Mouse (Mus musculus) CH12.LX (cell line): ENCODE measurements at regions not wholly inside any gene's neighbourhood (a gene's known extent, or its start where the extent isn't known, plus 50 kb on each side); places are given as distances from the start of the nearest gene placed in this dataset.

Experiments used
- DNase-seq: peaks from one replicate; pipeline ENCODE4 v3.0.0-alpha.2; 2013; ENCODE audit errors: extremely low read depth
- H3K27ac ChIP-seq: 2 replicates; pipeline ENCODE4 v1.5.1; 2012; ENCODE audit warnings: low read depth, mild to moderate bottlenecking, control low read depth, moderate library complexity; ENCODE audit not compliant: insufficient read depth
- H3K27me3 ChIP-seq: replicated peaks from 2 replicates; pipeline ENCODE3; 2012; ENCODE audit warnings: inconsistent platforms
- H3K36me3 ChIP-seq, 2 experiments: replicated peaks in 1 of 2; 2 replicates each; pipeline versions ENCODE3 to v1.6.1; 2012; ENCODE audit warnings: inconsistent platforms in 1 of 2, low read length in 1 of 2, mild to moderate bottlenecking in 1 of 2, mixed read lengths in 1 of 2, moderate library complexity in 1 of 2; ENCODE audit not compliant: control insufficient read depth in 1 of 2, insufficient read depth in 1 of 2
- H3K4me1 ChIP-seq, 2 experiments: 2 replicates each; pipeline ENCODE4 v1.6.1; 2012; ENCODE audit warnings: inconsistent platforms in 1 of 2, moderate library complexity in 1 of 2; ENCODE audit not compliant: insufficient read depth in 2 of 2, control insufficient read depth in 1 of 2
- H3K4me2 ChIP-seq: 2 replicates; pipeline ENCODE4 v1.6.1; 2012; ENCODE audit warnings: low read depth, mild to moderate bottlenecking, control low read depth; ENCODE audit not compliant: poor library complexity, insufficient read depth, severe bottlenecking
- H3K4me3 ChIP-seq, 3 experiments: fragments of 150-350 bp in 1 of 3; sonication (generic) in 1 of 3; replicated peaks in 1 of 3; 2 replicates each; pipeline versions ENCODE3 to v1.5.1; 2011 to 2012; ENCODE audit warnings: low read depth in 2 of 3, low read length in 2 of 3, mild to moderate bottlenecking in 2 of 3, moderate library complexity in 2 of 3, control low read depth in 1 of 3, improper control_type of control experiment in 1 of 3, inconsistent platforms in 1 of 3, mixed read lengths in 1 of 3; ENCODE audit not compliant: poor library complexity in 1 of 3
- H3K79me2 ChIP-seq: replicated peaks from 2 replicates; pipeline ENCODE4 v1.6.1; 2012; ENCODE audit warnings: mild to moderate bottlenecking, moderate library complexity; ENCODE audit not compliant: control insufficient read depth, poor library complexity, insufficient read depth, severe bottlenecking; ENCODE audit errors: extremely low read depth
- H3K9ac ChIP-seq: 2 replicates; pipeline ENCODE4 v1.6.1; 2012; ENCODE audit warnings: low read depth, mild to moderate bottlenecking, control low read depth, moderate library complexity; ENCODE audit not compliant: insufficient read depth
- H3K9me3 ChIP-seq: replicated peaks from 2 replicates; pipeline ENCODE3; 2012; ENCODE audit warnings: low read length, inconsistent platforms, mixed read lengths
- BHLHE40 ChIP-seq: IDR thresholded peaks from 2 replicates; pipeline ENCODE4 v1.6.1; 2011; ENCODE audit warnings: mild to moderate bottlenecking, low read depth, low read length, improper control_type of control experiment
- CHD1 ChIP-seq: IDR thresholded peaks from 2 replicates; pipeline ENCODE4 v1.6.1; 2012; ENCODE audit warnings: low read depth, low read length, improper control_type of control experiment, inconsistent platforms
- CTCF ChIP-seq, 2 experiments: IDR thresholded peaks in 1 of 2; conservative IDR thresholded peaks in 1 of 2; 2 replicates each; pipeline ENCODE4 v1.5.1; 2011 to 2012; ENCODE audit warnings: low read depth in 2 of 2, low read length in 2 of 2, improper control_type of control experiment in 1 of 2, inconsistent platforms in 1 of 2, mild to moderate bottlenecking in 1 of 2, moderate library complexity in 1 of 2
- E2F4 ChIP-seq: IDR thresholded peaks from 2 replicates; pipeline ENCODE4 v1.6.1; 2011; ENCODE audit warnings: low read depth, low read length, improper control_type of control experiment; ENCODE audit not compliant: insufficient replicate concordance
- ELF1 ChIP-seq: IDR thresholded peaks from 2 replicates; pipeline ENCODE4 v1.6.1; 2014; ENCODE audit warnings: low read depth, mild to moderate bottlenecking, inconsistent platforms, low read length, improper control_type of control experiment
- EP300 ChIP-seq: IDR thresholded peaks from 2 replicates; pipeline ENCODE4 v1.6.1; 2011; ENCODE audit warnings: low read length, improper control_type of control experiment
- ETS1 ChIP-seq: conservative IDR thresholded peaks from 2 replicates; pipeline ENCODE4 v1.6.1; 2012; ENCODE audit warnings: low read depth, mild to moderate bottlenecking, inconsistent platforms, low read length, improper control_type of control experiment, moderate library complexity
- IRF4 ChIP-seq: IDR thresholded peaks from 2 replicates; pipeline ENCODE4 v1.6.1; 2014; ENCODE audit warnings: low read depth, mild to moderate bottlenecking, inconsistent platforms, low read length, improper control_type of control experiment
- JUN ChIP-seq: IDR thresholded peaks from 2 replicates; pipeline ENCODE4 v1.6.1; 2011; ENCODE audit warnings: low read depth, mild to moderate bottlenecking, low read length, improper control_type of control experiment, moderate library complexity; ENCODE audit not compliant: insufficient read depth
- JUND ChIP-seq: conservative IDR thresholded peaks from 2 replicates; pipeline ENCODE4 v1.6.1; 2011; ENCODE audit warnings: low read depth, low read length, improper control_type of control experiment
- MAFK ChIP-seq: IDR thresholded peaks from 2 replicates; pipeline ENCODE4 v1.6.1; 2011; ENCODE audit warnings: low read length, improper control_type of control experiment; ENCODE audit not compliant: insufficient replicate concordance
- MAX ChIP-seq: IDR thresholded peaks from 2 replicates; pipeline ENCODE4 v1.6.1; 2011; ENCODE audit warnings: low read length, improper control_type of control experiment
- MAZ ChIP-seq: IDR thresholded peaks from 2 replicates; pipeline ENCODE4 v1.6.1; 2012; ENCODE audit warnings: low read depth, mild to moderate bottlenecking, inconsistent platforms, low read length, improper control_type of control experiment, moderate library complexity
- MEF2A ChIP-seq: IDR thresholded peaks from 2 replicates; pipeline ENCODE4 v1.6.1; 2014; ENCODE audit warnings: low read depth, mild to moderate bottlenecking, inconsistent platforms, low read length, improper control_type of control experiment, borderline replicate concordance
- MXI1 ChIP-seq: IDR thresholded peaks from 2 replicates; pipeline ENCODE4 v1.6.1; 2011; ENCODE audit warnings: mild to moderate bottlenecking, low read depth, low read length, improper control_type of control experiment
- MYC ChIP-seq: IDR thresholded peaks from 2 replicates; pipeline ENCODE4 v1.6.1; 2011; ENCODE audit warnings: low read depth, mild to moderate bottlenecking, improper control_type of control experiment, low read length
- NELFE ChIP-seq: IDR thresholded peaks from 2 replicates; pipeline ENCODE4 v1.6.1; 2011; ENCODE audit warnings: low read depth, low read length, improper control_type of control experiment
- PAX5 ChIP-seq: IDR thresholded peaks from 2 replicates; pipeline ENCODE4 v1.6.1; 2012; ENCODE audit warnings: low read length, inconsistent platforms, mixed read lengths
- RAD21 ChIP-seq: IDR thresholded peaks from 2 replicates; pipeline ENCODE4 v1.6.1; 2011; ENCODE audit warnings: low read depth, mild to moderate bottlenecking, low read length, improper control_type of control experiment, moderate library complexity
- SIN3A ChIP-seq: IDR thresholded peaks from 2 replicates; pipeline ENCODE4 v1.6.1; 2012; ENCODE audit warnings: low read length, improper control_type of control experiment, inconsistent platforms
- SMC3 ChIP-seq: IDR thresholded peaks from 2 replicates; pipeline ENCODE4 v1.6.1; 2011; ENCODE audit warnings: low read depth, low read length, improper control_type of control experiment
- TBP ChIP-seq: conservative IDR thresholded peaks from 2 replicates; pipeline ENCODE4 v1.6.1; 2011; ENCODE audit warnings: low read depth, low read length, improper control_type of control experiment
- TCF12 ChIP-seq: IDR thresholded peaks from 2 replicates; pipeline ENCODE4 v1.6.1; 2014; ENCODE audit warnings: low read depth, mild to moderate bottlenecking, inconsistent platforms, low read length, improper control_type of control experiment
- UBTF ChIP-seq: IDR thresholded peaks from 2 replicates; pipeline ENCODE4 v1.6.1; 2012; ENCODE audit warnings: low read depth, mild to moderate bottlenecking, inconsistent platforms, low read length, improper control_type of control experiment, moderate library complexity
- USF2 ChIP-seq: conservative IDR thresholded peaks from 2 replicates; pipeline ENCODE4 v1.6.1; 2011; ENCODE audit warnings: low read depth, low read length, improper control_type of control experiment
- ZC3H11A ChIP-seq: IDR thresholded peaks from 2 replicates; pipeline ENCODE4 v1.6.1; 2012; ENCODE audit warnings: low read depth, mild to moderate bottlenecking, inconsistent platforms, low read length, improper control_type of control experiment
- ZKSCAN1 ChIP-seq: IDR thresholded peaks from 2 replicates; pipeline ENCODE4 v1.6.1; 2012; ENCODE audit warnings: low read depth, inconsistent platforms, low read length, improper control_type of control experiment, borderline replicate concordance
- ZMIZ1 ChIP-seq: IDR thresholded peaks from 2 replicates; pipeline ENCODE4 v1.6.1; 2012; ENCODE audit warnings: low read depth, mild to moderate bottlenecking, inconsistent platforms, low read length, improper control_type of control experiment
- ZNF384 ChIP-seq: IDR thresholded peaks from 2 replicates; pipeline ENCODE4 v1.6.1; 2012; ENCODE audit warnings: low read depth, low read length, improper control_type of control experiment, inconsistent platforms
- dilution Hi-C: fragments of 300-500 bp; cut with MboI; formaldehyde crosslinking; loops from 2 replicates; pipeline ENCODE4 v1.14.3; 2020; ENCODE audit warnings: low sequenced_read_pairs; ENCODE audit not compliant: extremely low pct_unique_long_range_greater_than_20kb, extremely low pct_ligation_motif_present
- in situ Hi-C: fragments of 300-500 bp; cut with MboI; formaldehyde crosslinking; loops from 3 replicates; pipeline ENCODE4 v1.14.3; 2019; ENCODE audit warnings: low sequenced_read_pairs, low pct_ligation_motif_present, low pct_unique_long_range_greater_than_20kb, mixed read lengths

DNA sequence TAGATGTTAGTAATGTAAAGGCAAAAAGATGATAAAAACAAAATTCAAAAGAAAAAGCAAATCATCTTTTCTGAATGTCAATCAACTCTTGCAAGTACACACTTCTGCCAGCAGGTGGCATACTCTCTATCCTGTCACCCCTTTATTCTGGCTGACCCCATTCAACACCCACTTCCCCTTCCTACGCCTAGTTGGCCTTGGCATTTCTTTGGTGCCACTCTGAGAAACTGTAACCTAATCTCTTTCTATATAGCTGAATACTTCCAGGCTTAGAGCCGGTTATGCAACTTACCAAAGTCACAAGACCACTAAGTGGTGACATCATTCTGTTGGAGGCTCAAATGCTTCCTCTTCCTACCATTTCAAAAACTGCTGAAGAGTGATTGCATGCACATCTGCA lies 165.2 kb upstream of the Pex5l start:
- peak; percentile 61 for DNase-seq
- Histone ChIP-seq H3K4me2 (peak overlapping the region; percentile 45; the same call in 1 of the 2 replicates), H3K36me3 (peaks cover 0 to 8% of the 10 kb centered on the region in 2 experiments), H3K9me3 (peaks cover 5% of the 10 kb centered on the region), H3K27me3 (no peaks in the 10 kb centered on the region), H3K79me2 (no peaks in the 10 kb centered on the region), H3K27ac (no peak overlapping the region), H3K9ac (no peak overlapping the region), H3K4me1 (peaks cover 0 to 6% of the 10 kb centered on the region in 2 experiments; a peak in 1 of 4 replicates)
- dilution Hi-C loops (no loop called here), in situ Hi-C loops (no loop called here)
- TF ChIP-seq MAZ: 0 out of 2 replicates have a peak, but pooled peaks have one; percentile 33
- TF ChIP-seq CHD1: no peak
- peak; percentile 51 for TF ChIP-seq BHLHE40
- TF ChIP-seq E2F4: 0 out of 2 replicates have a peak, but pooled peaks have one; percentile 36
- no peak for TF ChIP-seq MXI1
- TF ChIP-seq JUN: 0 out of 2 replicates have a peak, but pooled peaks have one; percentile 24
- 0 out of 2 replicates have a peak, but pooled peaks have one; percentile 14 for TF ChIP-seq TCF12
- TF ChIP-seq PAX5: no peak
- TF ChIP-seq TBP: no peak
- peak; percentile 8; the same call in 1 of the 2 replicates for TF ChIP-seq ZC3H11A
- 0 out of 2 replicates have a peak, but pooled peaks have one; percentile 31 for TF ChIP-seq NELFE
- no peak for TF ChIP-seq MYC
- 0 out of 2 replicates have a peak, but pooled peaks have one; percentile 26 for TF ChIP-seq IRF4
- no peak for TF ChIP-seq ZKSCAN1
- TF ChIP-seq MAFK: no peak
- TF ChIP-seq CTCF (conservative IDR thresholded peaks at IDR 0.05 in 1 of 2, IDR thresholded peaks at IDR 0.05 in 1 of 2; ENCODE audit: low read depth in 2 of 2, low read length in 2 of 2): peak; percentile 68 to 76
- no peak for TF ChIP-seq USF2
- peak; percentile 62 for TF ChIP-seq JUND
- TF ChIP-seq ETS1: 0 out of 2 replicates have a peak, but pooled peaks have one; percentile 17
- 0 out of 2 replicates have a peak, but pooled peaks have one; percentile 47 for TF ChIP-seq MAX
- TF ChIP-seq RAD21: peak; percentile 61
- TF ChIP-seq UBTF: no peak
- TF ChIP-seq SIN3A: no peak
- TF ChIP-seq MEF2A: no peak
- no peak for TF ChIP-seq EP300
- TF ChIP-seq SMC3: peak; percentile 84
- no peak for TF ChIP-seq ZNF384
- TF ChIP-seq ZMIZ1: no peak
- TF ChIP-seq ELF1: peak; percentile 25; the same call in 1 of the 2 replicates
- TF ChIP-seq, all 38 proteins: peak for 15
- H3K4me3 ChIP-seq: no peak overlapping the region
